Mouse (Mus musculus) heart, adult 11 months (tissue): ENCODE data around the gene Stt3b.

Experiments used
- DNase-seq: peaks from one replicate; pipeline ENCODE4 v3.0.0; 2022

The Stt3b gene

DNA sequence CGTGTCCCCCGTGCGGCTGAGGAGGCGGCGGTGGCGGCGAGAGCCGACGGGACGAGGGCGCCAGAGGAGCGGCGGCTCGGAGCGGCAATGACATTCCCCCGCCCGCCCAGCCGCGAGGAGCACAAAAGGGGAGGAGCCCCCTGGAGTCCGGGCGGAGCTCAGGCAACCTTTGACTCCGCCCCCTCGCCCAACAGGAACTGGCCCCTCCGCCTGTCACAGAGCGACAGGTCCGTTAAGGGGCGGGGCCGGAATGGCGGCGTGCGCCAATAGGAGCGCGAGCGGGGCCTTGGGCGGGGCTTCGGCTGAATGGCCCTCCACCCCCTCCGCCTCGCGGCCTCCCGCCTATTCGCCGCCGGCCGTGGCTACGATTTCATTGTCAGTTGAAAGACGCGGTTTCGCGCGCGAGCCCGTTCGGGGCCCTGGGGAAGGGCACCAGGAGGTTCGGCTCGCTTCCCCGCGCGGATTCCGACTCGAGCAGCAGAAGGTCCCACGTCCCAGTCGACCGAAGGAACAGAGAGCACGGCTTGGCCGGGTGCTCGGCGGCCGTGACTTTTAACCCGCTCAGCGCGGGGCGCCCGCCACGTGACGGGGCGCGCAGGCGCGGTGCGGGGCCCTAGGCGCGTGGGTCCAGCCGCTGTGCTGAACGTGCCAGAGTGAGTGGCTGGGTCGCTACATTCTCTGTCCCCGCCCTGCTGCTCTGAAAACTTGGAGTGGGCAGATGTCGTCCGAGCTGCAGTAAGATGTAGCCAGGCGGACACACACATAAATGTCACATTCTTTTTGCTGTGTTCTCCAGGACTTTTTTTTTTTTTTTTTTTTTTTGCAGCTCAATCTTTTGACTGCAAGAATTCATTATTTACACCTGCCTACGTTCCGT lies at the start of gene Stt3b:
Gene Stt3b (minus strand): TSS at position 76 of the 877 bp plus-strand sequence.
- peak; percentile 100 for DNase-seq

DNA sequence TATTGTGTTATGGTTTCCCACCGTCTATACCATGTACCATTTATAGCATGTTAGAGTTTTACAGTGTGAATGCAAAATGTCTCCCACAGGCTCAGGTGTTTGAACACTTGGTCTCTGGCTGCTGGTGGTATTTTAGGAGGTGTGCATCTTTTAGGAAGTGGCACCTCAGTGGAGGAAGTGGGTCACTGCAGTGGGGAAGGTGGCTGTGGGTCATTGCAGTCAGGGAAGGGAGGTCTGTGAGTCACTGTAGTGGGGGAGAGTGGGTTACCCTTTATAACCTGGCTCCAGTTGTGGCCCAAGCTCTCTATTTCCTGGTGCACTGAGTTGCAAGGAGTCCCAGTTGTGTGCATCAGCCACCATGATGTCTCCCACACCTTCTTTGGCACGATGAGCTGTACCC lies 48.2 kb upstream of the Stt3b start:
- DNase-seq = peak; percentile 79

DNA sequence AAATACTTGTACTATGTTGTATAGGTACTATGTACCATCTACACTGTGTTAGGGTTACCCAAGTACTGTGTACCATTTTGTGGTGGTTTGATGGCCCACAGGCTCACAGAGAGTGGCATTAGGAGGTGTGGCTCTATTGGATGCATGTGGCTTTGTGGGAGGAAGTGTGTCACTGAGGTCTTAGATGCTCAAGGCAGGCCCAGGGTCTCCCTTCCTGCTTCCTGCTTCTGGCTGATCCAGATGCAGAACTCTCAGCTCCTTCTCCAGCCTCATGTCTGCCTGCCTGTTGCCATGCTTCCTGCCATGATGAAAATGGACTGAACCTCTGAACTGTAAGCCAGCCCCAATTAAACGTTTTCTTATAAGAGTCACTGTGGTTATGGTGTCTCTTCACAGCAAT lies 47.8 kb upstream of the Stt3b start:
- peak; percentile 56 for DNase-seq

DNA sequence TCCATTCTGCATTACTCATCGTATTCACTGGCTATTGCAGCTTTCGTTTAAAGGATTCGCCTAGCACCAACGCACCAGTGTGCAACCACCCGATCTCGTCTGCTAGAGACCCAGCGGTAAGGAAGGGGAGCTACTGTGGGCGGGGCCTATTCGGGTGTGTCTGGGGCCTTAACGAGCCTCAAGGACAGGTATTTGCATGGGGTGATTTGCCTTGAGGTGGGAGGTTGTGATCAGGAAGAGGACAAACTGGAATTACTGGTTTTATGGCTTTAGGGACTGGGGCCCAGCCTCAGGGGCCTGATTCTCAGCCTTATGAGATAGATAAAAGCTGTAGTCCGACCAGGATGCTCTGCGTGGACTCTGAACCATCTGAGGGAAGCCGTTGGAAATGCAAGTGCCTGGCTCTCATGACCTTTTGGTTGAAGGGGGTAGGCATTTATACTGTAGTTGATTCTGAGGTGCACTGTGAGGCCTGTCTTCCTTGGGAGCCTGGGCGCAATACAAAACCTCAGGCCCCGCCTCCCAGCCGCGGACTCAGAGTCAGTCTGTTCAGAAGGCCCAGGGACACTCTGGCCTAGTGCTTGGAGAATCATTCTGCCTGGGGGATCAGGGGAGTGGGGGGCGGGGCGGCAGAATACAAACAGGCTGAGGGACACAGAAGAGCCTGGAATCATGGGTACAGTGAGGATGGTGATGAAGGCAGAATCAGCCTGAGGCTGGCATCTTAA lies 46.7 kb upstream of the Stt3b start:
- DNase-seq = peak; percentile 84

DNA sequence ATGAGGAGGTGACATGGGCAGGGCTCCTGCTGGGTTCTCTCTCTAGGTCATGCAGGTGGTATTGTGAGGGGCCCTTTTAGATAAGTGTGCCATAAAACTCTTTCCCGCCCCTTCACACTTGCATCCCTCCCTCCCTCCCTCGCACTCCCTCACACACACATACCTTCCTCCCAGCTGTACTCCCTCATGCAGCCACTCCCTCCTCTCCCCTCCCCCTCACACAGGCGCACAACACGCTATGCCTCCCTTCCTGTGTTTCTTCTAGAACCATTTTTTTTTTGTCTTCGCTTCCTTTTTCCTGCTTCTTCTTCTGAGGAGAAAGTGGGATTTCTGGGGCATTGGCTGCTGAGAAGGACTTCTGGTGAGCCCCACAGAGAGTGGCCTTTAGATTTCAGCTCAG lies 45.8 kb upstream of the Stt3b start:
- DNase-seq = peak; percentile 29

DNA sequence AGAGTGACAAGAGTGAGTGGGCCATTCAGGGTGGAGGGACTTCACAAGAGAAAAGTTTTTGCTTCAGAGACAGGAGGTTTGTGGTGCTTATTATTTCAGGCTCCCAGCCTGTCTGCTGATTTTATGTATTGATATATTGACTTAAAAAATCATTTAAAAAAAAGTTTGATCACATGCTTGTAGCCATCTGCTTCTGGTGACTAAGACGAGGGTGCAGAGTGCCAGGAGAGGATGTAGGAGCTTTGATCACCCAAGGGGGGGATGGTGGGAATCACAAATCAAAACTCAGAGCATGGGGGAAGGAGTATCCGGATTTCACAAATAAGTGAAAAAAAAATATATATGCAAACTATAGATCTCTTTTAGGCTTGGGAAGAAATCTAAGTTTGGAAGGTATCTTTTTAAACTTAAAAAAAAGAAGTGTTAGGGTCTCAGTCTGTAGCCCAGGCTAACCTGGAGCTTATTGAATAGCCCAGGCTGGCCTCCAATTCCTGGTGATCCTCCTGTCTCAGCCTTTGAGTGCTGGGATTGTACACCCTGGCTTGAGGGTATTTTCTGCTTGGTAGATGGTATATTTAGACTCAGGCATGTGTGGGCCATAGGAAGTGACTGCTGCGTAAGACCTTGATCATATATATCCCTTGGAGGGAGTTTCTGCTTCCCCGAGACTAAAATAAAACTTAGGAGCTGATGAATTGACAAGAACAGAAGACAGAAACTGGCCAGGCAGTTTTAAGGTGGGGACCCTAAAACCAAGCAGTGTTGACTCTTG lies 39.7 kb upstream of the Stt3b start:
- DNase-seq = peak; percentile 60

DNA sequence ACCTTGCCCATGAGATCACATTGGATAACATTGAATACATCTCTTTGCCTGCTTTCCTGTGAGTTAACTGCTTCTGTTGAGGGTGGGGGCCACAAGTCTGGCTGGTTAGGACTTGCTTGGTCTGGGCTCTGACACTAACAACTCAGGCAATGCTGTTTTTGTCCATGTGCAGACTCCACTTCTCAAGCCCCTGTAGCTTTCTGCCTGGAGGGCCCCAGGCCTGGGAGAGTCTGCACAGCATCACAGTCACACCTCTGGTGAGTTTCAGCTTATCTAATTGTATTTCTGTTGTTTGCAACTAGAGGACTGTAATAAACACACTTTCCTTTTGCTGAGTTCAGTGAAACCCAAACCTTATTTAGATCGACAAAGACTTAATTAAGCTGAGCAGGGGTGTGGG lies 38.9 kb upstream of the Stt3b start:
- peak; percentile 63 for DNase-seq

DNA sequence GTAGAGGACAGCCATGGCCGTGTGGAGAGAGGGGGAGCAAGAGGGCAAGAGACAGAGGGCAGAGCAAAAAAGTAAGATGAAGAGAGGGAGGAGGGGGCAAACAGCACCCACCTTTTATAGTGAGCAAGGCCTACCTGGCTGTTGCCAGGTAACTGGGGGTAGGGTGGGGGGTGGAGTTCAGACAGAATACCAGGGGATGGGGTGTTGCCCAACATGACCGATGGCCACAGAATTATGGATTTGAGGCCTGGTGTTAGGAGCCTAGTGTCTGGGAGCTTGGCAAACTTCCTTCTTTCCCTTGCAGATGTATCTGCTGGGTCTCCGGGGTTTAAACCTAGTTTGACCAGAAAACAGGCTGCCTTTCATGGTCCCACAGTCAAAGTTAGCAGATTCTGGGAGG lies 34.7 kb upstream of the Stt3b start:
- DNase-seq = peak; percentile 44

DNA sequence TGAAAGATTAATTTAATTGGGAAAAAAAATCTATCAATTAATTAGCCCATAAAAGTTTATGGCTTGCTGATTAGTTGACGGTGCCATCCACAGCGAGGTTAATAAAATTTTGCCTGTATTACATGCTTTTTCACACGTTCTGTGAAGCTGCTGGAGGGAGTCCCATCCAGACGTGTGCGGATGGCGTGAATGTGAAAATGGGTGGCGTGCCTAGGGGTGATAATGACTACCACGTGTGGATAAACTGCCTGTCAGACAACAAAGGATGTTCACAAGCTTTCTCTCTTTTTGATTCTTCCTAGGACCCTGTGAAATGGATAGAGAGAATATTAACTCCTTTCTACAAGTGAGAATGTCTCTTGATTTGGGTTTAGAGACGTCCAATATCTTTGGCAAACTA lies 31.4 kb upstream of the Stt3b start:
- peak; percentile 45 for DNase-seq

DNA sequence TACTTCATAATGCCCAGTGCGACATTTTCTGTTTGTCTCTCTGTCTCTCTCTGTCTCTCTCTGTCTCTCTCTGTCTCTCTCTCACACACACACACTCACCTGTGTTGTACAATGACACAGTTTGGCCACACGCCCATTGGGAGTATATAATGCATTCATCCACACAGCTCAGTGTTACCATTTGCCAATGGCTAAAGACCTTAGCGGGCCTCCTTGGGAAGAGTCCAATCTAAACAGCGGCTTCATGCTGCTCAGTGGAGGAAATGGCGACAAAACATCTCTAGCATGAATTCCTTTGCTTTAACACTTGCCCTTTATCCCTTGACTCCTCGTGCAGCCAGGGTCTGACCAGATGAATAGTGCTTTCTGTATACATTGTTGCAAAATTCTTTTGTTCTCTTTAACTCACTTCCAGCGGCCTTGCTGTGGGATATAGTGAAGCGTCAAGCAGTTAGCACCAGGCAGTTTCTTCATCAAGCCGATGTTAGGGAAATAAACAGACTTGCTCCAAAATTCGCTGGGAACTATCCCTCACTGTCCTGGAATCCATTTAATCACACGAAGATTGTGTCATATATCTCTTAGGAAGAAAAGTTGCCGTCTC lies 30.1 kb upstream of the Stt3b start:
- peak; percentile 74 for DNase-seq

DNA sequence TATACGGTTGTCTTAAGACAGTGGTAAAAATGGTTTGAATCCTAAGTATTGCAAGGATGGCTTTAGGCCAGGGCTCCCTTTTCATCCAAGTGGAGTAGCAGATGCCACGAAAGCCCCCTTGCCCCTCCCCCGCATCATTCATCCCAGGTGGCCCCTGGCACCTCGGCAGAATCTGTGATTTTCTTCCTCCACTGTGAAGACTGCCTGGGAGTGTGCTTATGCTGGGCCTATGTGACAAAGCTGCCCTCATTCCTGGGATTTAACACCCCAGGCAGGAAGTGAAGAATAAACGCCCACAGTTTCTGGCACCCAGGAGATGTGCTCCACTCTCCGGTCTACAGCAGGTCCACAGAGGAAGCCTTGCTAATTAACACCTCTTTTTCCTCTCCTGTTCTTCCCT lies 28.6 kb upstream of the Stt3b start:
- DNase-seq = peak; percentile 83

DNA sequence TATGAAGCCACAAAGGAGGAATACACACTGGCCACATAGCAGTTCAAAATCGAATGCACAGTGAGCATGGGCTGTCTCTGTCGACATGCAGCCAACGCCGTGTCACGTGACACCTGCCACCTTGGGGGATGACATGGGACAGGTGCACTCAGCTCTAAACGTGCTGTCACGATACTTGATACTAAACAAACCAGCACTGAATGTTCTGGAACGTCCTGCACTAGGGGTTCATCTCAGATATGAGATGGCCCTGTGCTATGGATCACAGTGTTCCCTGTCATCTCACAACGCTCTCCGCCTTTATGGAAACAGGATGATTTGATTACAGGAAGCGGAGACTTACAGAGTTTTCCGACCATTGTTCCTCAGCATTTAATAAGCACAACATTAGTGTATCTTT lies 22.8 kb upstream of the Stt3b start:
- peak; percentile 92 for DNase-seq

DNA sequence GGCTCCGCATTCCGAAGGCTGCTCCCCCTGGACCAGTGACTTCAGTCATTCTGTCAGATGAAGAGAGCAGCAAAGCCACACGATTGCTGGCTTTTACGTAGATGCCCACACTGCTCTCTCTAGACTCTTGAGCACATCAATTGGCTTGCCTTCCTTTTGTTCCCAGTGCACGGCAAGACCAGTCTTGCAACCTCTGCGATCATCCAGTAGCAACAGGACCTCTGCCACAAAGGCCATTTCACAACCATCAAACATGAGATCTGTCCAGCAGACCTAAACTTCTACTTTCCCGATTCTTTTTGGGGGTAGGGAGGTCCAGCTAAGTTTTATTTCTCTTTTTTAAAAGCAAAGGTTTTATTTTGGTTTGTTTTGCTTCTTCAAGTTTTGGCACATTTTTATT lies 22.1 kb upstream of the Stt3b start:
- DNase-seq = no peak

DNA sequence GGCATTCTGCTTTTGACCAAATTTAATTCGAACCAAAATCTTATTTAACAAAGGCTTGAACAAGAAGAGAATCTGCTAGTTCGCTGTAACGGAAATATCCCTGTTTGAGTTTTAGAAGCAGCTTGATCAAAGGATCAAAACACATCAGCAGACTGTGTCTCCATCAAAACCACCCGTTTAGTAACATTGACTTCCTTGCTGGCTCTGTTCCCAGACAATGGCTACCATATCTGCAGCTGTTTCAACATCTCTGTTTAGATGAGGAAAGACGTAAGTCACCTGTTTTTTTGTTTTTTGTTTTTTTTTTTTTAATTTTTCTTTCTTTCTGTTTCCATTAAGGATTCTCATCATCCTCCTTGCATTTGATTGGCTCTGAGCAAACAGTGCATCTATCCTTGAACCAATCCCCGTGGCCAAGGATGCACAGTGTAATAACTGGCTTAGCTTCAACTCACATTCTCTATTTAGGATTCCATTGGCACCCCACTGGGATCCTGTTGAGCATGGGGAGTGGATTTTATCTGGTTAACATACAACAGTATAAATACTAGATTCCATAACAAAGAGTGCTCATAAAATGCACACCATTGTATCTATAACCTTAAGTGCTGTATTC lies 20.7 kb upstream of the Stt3b start:
- DNase-seq = peak; percentile 89

DNA sequence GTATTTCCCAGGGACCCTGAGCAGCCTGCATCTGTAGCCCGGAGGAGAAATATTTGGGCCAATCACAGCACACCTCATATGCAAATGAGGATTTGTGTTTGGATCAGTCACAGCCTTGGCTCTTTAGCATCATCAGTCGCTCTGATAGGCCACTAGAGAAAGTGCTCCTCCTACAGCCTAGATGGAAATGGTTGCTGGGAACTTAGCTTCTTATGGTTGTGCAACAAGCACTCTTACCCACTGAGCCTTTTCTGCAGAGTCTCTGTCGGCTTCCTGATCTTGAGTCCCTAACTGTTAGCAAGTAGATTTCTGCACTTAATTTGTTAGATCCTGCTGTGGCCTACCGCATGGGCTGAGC lies 16.3 kb upstream of the Stt3b start:
- peak; percentile 61 for DNase-seq

DNA sequence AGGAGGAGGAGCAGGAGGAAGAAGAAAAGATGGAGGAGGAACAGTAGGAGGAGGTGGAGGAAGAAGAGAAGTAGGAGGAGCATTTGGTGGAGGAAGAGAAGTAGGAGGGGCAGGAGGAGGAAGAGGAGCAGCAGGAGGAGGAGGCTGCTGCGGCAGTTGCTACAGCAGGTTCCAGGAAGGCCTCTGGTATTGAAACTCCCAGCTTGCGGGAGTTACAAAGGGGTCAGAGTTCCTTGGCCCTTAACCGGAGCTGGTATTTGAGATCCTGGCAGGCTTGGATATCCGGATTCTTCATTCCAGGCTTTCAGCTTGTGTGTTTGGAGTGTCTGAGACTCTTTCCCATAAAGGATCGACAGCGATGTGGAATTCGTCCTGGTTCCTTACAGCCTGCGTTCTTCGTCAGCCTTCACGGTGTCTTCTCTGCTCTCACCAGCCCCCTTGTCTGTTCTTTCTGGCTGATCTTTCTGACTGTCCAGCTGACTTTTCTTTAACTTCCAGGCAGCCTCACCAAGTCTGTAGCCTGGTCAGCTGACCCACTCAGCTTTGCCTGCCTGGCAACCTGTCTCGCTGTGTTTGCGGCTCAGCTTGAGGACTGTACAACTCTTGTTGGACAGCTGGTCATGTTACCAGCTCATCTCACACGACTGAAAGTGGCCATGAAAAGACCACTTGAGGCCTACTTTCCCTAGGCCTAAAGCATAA lies 15.8 kb upstream of the Stt3b start:
- DNase-seq = peak; percentile 88

DNA sequence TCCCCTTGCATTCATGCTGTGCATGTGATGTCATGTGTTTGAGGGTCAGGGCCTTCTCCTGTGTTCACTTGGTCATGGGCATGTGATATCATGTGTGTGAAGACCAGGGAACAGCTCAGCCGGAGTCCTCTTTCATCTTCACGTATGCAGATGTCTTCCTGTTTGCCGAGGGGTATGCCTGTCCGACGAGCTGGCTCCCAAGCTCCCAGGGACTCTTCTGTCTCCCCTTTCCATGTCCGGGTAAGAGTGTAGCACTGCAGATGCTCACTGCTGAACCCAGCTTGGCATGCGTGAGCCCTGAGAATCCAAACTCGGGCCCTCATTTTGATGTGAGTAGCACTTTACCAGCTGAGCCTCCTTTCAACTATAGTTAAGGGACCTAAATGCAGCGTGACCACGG lies 13.4 kb upstream of the Stt3b start:
- peak; percentile 73 for DNase-seq

DNA sequence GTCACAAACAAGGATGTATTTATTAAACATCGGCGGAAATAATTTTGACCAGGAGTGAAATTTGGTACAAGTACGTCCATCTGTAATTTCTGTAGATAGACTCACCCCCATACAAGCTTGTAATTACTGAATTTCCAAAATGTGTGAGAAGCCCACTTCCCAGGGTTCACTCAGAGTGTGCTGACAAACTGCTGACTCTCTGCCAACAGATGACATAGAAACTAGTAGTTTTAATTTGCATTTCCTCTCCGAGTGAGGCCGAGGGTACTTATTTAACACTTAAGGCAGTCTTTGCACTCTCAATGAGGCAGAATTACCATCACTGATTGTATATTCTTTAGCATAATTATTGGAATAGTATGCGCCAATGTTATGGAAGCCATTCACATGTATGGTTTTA lies 12.2 kb upstream of the Stt3b start:
- DNase-seq = no peak

DNA sequence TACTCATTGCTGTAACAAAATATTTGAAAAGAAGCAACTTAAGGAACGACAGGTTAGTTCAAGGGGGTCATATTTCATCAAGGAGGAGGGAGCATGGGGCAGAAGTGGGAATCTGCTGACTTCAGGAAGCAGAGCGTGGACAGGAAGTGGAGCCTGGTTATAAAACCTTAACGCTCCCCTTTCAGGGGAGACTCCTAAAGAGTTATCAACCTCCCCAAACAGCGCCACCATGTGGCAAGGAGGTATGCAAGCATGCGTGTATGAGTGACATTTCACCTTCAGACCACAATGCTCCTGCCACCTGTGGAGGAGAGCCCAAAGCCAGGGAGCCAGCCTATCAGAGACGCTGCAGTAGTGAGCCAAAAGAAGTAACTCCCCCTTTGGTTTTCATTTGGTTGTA lies 10.8 kb upstream of the Stt3b start:
- DNase-seq = peak; percentile 56

DNA sequence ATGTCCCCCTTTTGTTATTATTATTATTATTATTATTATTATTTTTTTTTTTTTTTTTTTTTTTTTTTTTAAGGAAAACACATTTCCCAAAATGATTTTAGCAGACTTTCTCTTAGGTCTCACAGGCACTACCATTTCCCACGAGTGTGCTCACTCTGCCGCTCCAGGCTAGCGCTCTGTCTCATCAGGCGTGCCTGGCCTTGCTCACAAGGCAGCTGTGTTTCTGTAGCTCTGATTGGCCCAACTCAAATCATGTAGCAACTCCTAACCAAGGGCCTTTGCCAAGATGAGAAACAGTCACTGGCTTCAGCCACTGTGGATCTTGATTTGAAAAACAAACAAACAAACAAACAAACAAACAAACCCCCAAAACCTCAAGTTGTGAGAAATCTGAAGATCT lies 9.9 kb upstream of the Stt3b start:
- peak; percentile 53 for DNase-seq

DNA sequence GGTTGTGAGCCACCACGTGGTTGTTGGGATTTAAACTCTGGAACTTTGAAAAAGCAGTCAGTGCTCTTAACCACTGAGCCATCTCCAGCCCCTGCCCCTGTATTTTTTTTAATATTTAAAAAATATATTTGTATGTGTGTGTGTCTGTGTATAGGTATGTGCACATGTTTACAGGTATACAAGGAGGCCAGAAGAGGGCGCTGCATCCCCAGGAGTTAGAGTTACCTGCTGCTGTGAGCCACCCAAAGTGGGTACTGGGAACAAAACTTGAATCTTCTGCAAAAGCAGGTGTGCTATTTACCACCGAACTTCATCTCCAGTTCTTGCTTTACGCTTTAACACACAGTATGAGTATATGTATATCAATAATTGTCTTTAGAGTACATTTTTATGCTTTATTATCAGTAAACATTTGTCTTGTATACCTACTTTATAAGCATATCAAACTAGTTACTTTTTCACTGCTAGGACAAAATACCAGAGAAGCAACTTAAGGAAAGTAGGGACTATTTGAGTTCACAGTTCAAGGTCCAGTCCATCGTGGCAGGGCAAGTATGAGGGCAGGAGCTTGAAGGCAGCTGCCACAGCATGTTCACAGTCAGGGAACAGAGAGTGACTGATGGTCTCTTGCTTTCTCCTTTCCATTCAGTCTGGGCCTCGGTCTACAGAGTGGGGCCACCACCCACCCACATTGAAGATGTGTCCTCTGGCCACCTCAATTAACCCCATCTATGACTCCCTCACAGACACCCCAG lies 8.6 kb upstream of the Stt3b start:
- DNase-seq = peak; percentile 59
